Mouse (Mus musculus) midbrain, embryonic 14.5 days (tissue): ENCODE measurements around the gene Pla2g4f. TPM values are rescaled to one million over a fixed set of nuclear protein-coding genes. Genes with fewer than 3 reads are reported as not detected.

Experiments used
- ATAC-seq: fragments of 200-750 bp; cut with Nextera tagmentation; 2 replicates; pipeline ENCODE4 v1.8.0; 2017; ENCODE audit warnings: moderate number of reproducible peaks, moderate library complexity; ENCODE audit not compliant: low FRiP score, low TSS enrichment
- DNase-seq: peaks from one replicate; pipeline ENCODE4 v3.0.0-alpha.2; 2015
- H3K27ac ChIP-seq: fragments of 300-500 bp; sonication (generic); replicated peaks from 2 replicates; pipeline ENCODE4 v1.5.1; 2014; ENCODE audit warnings: mild to moderate bottlenecking, low read depth, low read length, moderate library complexity
- H3K27me3 ChIP-seq: fragments of 300-500 bp; sonication (generic); 2 replicates; pipeline ENCODE4 v1.6.1; 2014; ENCODE audit warnings: low read length, control low read depth, mixed read lengths; ENCODE audit not compliant: control insufficient read depth, insufficient read depth
- H3K36me3 ChIP-seq: fragments of 300-500 bp; sonication (generic); 2 replicates; pipeline ENCODE4 v1.6.1; 2014; ENCODE audit warnings: low read length, control low read depth; ENCODE audit not compliant: control insufficient read depth, insufficient read depth
- H3K4me1 ChIP-seq: fragments of 300-500 bp; sonication (generic); 2 replicates; pipeline ENCODE4 v1.6.1; 2014; ENCODE audit warnings: mild to moderate bottlenecking, antibody characterized with exemption, low read length, control low read depth; ENCODE audit not compliant: control insufficient read depth, insufficient read depth
- H3K4me2 ChIP-seq: fragments of 300-500 bp; sonication (generic); 2 replicates; pipeline ENCODE4 v1.6.1; 2014; ENCODE audit warnings: mild to moderate bottlenecking, low read length, moderate library complexity
- H3K4me3 ChIP-seq: fragments of 300-500 bp; sonication (generic); replicated peaks from 2 replicates; pipeline ENCODE4 v1.5.1; 2014; ENCODE audit warnings: low read depth, low read length
- H3K9ac ChIP-seq: fragments of 300-500 bp; sonication (generic); replicated peaks from 2 replicates; pipeline ENCODE4 v1.6.1; 2014; ENCODE audit warnings: mild to moderate bottlenecking, low read length, moderate library complexity
- H3K9me3 ChIP-seq: fragments of 300-500 bp; sonication (generic); 2 replicates; pipeline ENCODE4 v1.6.1; 2016; ENCODE audit warnings: low read length, control low read depth, mixed read lengths; ENCODE audit not compliant: control insufficient read depth
- WGBS: fragments of 180-500 bp; shearing (Covaris S2); extraction: QIAGEN DNeasy Blood & Tissue Kit; methylation state at CpG from one replicate; pipeline ENCODE4 v1.1.7; 2014; 5-methylcytosine and 5-hydroxymethylcytosine counted together
- polyA plus RNA-seq: library from polyadenylated mRNA; unstranded; fragments of >200 nt; fragmentation: Nextera tagmentation; extraction: Ambion mirVana; gene quantifications from 2 replicates; pipeline ENCODE4 v1.2.1, GENCODE M21; 2014

Gene Pla2g4f
- not detected in 2 replicates for polyA plus RNA-seq

DNA sequence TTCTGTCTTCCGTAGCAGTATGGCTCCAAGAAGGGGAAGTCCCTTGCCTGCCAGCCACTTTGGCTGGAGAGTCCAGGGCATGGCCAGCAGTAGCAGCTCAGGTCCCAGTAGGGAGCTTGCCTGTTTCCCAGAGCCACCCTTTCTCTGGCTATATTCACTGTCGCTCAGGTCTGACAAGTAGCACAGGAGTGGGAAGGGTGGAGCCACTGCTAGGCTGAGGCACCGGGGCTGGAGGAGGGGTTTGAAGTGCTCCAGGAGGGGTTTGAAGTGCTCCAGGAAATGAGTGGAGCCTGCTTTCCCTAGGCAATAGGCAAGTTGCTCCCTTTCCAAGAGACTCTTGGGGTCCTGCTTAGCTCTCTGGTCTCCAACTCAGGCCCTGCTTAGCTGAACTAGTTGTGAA is at the start of gene Pla2g4f:
Gene Pla2g4f, minus strand, starts transcription at position 190 of the 400 bp plus-strand sequence.
- Histone ChIP-seq H3K27ac (no peak within 1 kb of the TSS), H3K9me3 (no peaks in the 10 kb centered on the region), H3K4me1 (no peaks in the 10 kb centered on the region), H3K36me3 (peaks cover 36% of the 10 kb centered on the region), H3K4me3 (no peak within 1 kb of the TSS), H3K4me2 (no peak within 1 kb of the TSS), H3K9ac (no peak within 1 kb of the TSS), H3K27me3 (no peaks in the 10 kb centered on the region)
- DNase-seq = no peak
- 70% methylated on average over 3 of the region's 3 CpGs for WGBS
- ATAC-seq = no peak

DNA sequence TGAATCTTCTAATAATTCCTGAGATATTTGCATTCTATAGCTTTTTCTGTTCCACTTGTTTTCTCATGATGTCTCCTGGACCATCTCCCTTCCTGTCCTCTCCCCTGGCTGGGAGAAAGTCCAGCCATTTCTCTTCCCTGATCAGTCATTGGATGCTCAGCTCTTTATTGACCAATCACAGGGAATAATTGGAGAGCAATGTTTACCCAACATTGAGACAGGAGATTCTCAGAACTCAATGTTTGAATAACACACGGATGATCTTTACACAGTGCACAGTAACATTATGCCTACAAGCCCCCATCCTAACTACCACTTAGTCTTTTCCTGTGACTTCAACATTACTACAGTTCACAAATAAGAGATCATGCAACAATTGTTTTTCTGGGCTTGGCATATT is 46.5 kb upstream of the Pla2g4f start:
- DNase-seq (no peak), ATAC-seq (no peak)
- 85% methylated on average over 1 of the region's 1 CpGs for WGBS

DNA sequence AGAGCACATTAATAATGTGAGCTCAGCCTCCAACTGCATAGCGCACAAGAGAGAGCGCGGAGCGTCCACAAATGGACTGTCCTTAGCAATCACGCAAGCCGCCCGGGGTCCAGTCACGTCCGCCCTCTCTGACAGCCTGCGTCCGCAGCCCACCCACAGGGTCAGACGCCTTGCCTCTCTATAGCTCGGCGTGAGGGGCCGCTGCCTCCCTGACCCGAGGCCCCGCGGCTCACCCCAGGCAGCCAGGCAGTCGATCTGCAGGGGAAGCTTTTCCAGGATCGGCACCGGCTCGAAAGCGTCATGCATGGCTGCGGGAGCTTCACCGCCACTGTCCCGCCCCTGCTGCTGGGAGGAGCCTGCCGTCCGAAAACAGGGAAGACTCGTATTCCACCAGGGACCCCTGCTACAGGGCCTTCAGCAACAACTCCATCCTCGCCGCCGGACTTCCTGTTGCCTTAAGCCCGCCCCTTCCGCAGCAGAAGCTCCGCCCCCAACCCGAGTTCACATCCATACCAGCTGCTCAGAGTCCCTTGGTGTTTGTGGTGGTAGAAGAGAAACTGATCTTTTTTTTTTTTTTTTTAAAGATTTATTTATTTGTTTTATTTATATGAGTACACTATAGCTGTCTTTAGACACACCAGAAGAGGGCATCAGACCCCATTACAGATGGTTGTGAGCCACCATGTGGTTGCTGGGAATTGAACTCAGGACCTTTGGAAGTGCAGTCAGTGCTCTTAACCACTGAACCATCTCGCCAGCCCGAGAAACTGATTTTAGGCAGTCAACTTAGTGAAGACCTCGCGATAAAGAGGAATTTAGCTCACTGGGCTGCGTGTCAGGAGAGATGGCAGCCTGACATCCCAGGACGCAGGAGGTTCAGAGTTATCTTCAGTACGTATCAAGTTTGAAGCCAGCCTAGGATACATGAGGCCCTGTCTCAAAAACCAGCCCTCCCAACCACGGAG is 39.0 kb upstream of the Pla2g4f start, which contains the start of gene Vps39:
Gene Vps39, minus strand, starts transcription at position 456 of the 965 bp plus-strand sequence.
- WGBS = 11% methylated on average over 44 of the region's 44 CpGs
- no peaks in the 10 kb centered on the region for H3K27me3 ChIP-seq
- ATAC-seq (peak; percentile 92), DNase-seq (peak; percentile 94)
- peak within 1 kb of the TSS; percentile 78 for H3K27ac ChIP-seq
- peak within 1 kb of the TSS; percentile 73 for H3K4me2 ChIP-seq
- peak within 1 kb of the TSS; percentile 95 for H3K4me3 ChIP-seq
- peaks cover 34% of the 10 kb centered on the region for H3K36me3 ChIP-seq
- peak within 1 kb of the TSS; percentile 93 for H3K9ac ChIP-seq
- H3K4me1 ChIP-seq = peaks cover 19% of the 10 kb centered on the region
- no peaks in the 10 kb centered on the region for H3K9me3 ChIP-seq

More for the DNA sequence above, 46.5 kb upstream of the Pla2g4f start:
- H3K9ac ChIP-seq = no peak overlapping the region
- H3K4me1 ChIP-seq = no peaks in the 10 kb centered on the region
- no peak overlapping the region for H3K4me2 ChIP-seq
- H3K36me3 ChIP-seq = peaks cover 61% of the 10 kb centered on the region
- no peaks in the 10 kb centered on the region for H3K9me3 ChIP-seq
- H3K4me3 ChIP-seq = no peak overlapping the region
- no peaks in the 10 kb centered on the region for H3K27me3 ChIP-seq
- no peak overlapping the region for H3K27ac ChIP-seq

DNA sequence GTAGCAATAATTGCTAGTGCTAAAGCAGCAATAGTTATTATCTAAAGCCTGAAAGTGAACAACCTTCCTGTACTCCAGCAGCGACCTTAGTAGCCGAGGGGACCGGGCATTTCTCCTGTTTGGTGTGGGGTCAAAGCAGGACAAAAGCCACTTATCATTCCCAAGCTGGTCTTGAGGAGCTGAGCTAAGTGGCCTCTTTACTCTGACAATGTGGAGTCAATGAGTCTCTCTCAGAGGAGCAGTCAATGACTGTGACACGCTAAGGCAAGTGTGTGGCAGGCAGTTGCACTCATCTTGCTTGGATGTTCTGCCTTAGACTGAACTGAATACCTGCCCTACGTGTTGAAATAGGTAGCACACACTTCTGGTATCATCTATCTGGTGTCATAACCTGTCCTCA is 37.4 kb upstream of the Pla2g4f start:
- Histone ChIP-seq H3K27ac (no peak overlapping the region), H3K9me3 (no peaks in the 10 kb centered on the region), H3K9ac (no peak overlapping the region), H3K4me2 (no peak overlapping the region), H3K4me3 (no peak overlapping the region), H3K4me1 (peaks cover 19% of the 10 kb centered on the region), H3K36me3 (peaks cover 43% of the 10 kb centered on the region), H3K27me3 (no peaks in the 10 kb centered on the region)
- ATAC-seq = no peak
- DNase-seq = no peak
- 83% methylated on average over 5 of the region's 5 CpGs for WGBS

DNA sequence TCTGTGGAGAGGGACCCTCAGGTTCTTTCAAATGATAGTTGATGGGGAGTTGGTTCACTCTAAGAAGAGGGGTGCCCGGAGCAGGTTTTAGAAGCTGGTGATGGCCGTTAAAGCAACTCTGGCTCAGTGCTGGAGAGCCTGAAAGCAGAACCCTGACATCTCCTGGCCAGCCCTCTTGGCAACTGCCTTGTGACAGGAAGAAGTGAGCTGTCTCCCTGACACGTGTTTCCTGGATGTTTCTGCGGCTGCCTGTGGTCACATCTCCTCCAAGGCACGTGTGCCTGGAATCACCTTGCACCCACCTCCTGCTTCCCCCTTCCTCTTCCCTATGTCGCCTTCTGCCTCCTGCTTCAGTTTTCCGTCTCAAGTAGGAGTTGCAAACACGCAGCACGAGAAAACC is 34.2 kb upstream of the Pla2g4f start:
- Histone ChIP-seq H3K27me3 (no peaks in the 10 kb centered on the region), H3K36me3 (peaks cover 61% of the 10 kb centered on the region), H3K9ac (no peak overlapping the region), H3K9me3 (no peaks in the 10 kb centered on the region), H3K4me2 (no peak overlapping the region), H3K27ac (no peak overlapping the region), H3K4me3 (no peak overlapping the region), H3K4me1 (peaks cover 19% of the 10 kb centered on the region)
- no peak for ATAC-seq
- WGBS = 86% methylated on average over 9 of the region's 9 CpGs
- no peak for DNase-seq

DNA sequence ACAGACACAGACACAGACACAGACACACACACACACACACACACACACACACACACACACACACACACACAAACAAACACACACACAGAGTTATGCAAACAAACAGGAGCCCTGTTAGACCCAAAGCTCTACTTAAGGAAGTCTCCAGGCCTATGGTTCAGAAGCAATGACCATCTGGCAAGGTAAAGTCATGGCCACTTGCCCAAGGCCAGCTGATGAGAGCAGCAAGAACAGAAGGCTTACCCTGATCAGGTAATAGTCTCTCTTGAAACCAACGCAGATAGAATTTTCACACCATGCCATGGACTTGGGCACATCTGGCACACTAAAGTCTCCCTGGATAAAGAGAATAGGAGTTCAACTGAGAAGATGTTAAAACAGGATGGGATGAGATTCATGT is 27.8 kb upstream of the Pla2g4f start:
- peaks cover 90% of the 10 kb centered on the region for H3K36me3 ChIP-seq
- H3K4me1 ChIP-seq = no peaks in the 10 kb centered on the region
- no peaks in the 10 kb centered on the region for H3K9me3 ChIP-seq
- ATAC-seq (no peak), DNase-seq (no peak)
- 94% methylated on average over 1 of the region's 1 CpGs for WGBS
- H3K9ac ChIP-seq = no peak overlapping the region
- H3K27me3 ChIP-seq = no peaks in the 10 kb centered on the region
- H3K27ac ChIP-seq = no peak overlapping the region
- no peak overlapping the region for H3K4me2 ChIP-seq
- no peak overlapping the region for H3K4me3 ChIP-seq

DNA sequence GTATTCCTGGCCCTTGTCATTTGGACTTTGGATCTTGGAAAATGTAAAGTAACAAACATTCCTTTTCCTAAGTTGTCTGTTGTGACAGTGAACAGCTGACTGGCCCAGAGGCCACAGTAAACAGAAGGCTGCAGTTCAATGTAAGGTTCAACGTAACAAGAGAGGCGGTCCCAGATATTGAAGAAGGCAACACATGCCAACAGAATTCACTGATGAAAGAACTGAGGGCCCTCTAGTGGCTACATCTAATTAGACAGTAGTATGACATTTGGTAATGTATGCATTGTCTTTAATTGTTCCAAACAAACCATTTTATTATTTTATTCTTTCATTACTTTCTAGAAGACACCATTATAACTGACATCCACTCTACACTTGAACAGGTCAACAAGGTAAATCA is 23.9 kb upstream of the Pla2g4f start:
- no peak overlapping the region for H3K9ac ChIP-seq
- no peak overlapping the region for H3K4me2 ChIP-seq
- no peaks in the 10 kb centered on the region for H3K27me3 ChIP-seq
- peaks cover 87% of the 10 kb centered on the region for H3K36me3 ChIP-seq
- H3K4me1 ChIP-seq = no peaks in the 10 kb centered on the region
- ATAC-seq (no peak), DNase-seq (peak; percentile 41)
- WGBS = 89% methylated on average over 2 of the region's 2 CpGs
- no peak overlapping the region for H3K27ac ChIP-seq
- no peak overlapping the region for H3K4me3 ChIP-seq
- no peaks in the 10 kb centered on the region for H3K9me3 ChIP-seq

DNA sequence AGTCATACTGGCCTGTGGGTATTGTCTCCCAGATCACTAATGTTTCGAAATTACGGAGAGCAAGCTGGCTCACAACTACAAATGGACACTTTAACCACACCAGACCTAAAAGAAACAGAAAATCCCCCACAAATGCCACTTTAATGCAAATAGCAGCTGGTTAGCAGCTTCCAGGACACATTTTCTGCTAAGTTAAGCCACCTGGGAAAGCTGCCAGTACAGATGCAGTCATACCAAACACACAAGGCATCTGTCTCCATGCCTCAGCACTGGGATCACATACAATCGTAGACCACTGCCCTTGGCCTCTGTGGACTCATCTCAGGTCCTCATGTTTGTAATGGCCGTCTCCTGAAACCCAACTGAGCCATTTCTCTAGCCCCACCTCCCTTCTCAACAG is 17.6 kb upstream of the Pla2g4f start:
- WGBS = 95% methylated on average over 4 of the region's 4 CpGs
- Histone ChIP-seq H3K27me3 (no peaks in the 10 kb centered on the region), H3K4me3 (no peak overlapping the region), H3K9me3 (no peaks in the 10 kb centered on the region), H3K36me3 (peaks cover 76% of the 10 kb centered on the region), H3K4me1 (no peaks in the 10 kb centered on the region), H3K9ac (no peak overlapping the region), H3K4me2 (no peak overlapping the region), H3K27ac (no peak overlapping the region)
- DNase-seq = no peak
- ATAC-seq = no peak

DNA sequence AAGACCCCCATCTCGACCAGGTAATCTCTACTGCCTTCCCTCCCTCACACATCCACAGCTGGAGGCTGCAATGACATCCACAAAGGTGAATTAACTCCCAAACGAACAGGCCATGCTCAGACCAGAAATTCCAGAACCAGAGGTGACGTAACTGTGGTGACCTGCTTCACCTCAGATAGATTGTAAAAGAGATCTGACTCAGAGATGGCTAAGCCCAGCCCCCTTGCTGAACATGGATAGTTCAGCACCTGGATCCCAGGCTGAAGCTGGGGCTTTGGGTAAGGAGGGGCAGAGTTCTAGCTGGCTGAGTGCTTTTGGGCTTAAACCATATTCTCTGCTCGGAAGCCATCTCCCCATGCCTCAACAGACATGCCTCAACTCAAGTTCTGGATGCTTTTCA is 1.1 kb upstream of the Pla2g4f start:
- 82% methylated on average over 4 of the region's 4 CpGs for WGBS
- H3K36me3 ChIP-seq = peaks cover 41% of the 10 kb centered on the region
- no peaks in the 10 kb centered on the region for H3K27me3 ChIP-seq
- H3K9ac ChIP-seq = no peak overlapping the region
- DNase-seq (no peak), ATAC-seq (no peak)
- no peak overlapping the region for H3K4me3 ChIP-seq
- no peak overlapping the region for H3K4me2 ChIP-seq
- H3K4me1 ChIP-seq = no peaks in the 10 kb centered on the region
- H3K27ac ChIP-seq = no peak overlapping the region
- no peaks in the 10 kb centered on the region for H3K9me3 ChIP-seq
